Mouse (Mus musculus) lung, postnatal 0 days (tissue): ENCODE data around the gene Ttc13. TPM values are rescaled to one million over a fixed set of nuclear protein-coding genes. Genes with fewer than 3 reads are reported as not detected.

ENCODE experiments used
- ATAC-seq: fragments of 200-750 bp; cut with Nextera tagmentation; 2 replicates; pipeline ENCODE4 v1.8.0; 2017; ENCODE audit warnings: moderate library complexity
- DNase-seq: peaks from one replicate; pipeline ENCODE4 v3.0.0-alpha.2; 2016; ENCODE audit warnings: low spot score
- H3K27ac ChIP-seq: fragments of 300-500 bp; sonication (generic); 2 replicates; pipeline ENCODE4 v1.5.1; 2014; ENCODE audit warnings: antibody characterized with exemption, mild to moderate bottlenecking, low read length, mixed read lengths
- H3K27me3 ChIP-seq: fragments of 300-500 bp; sonication (generic); replicated peaks from 2 replicates; pipeline ENCODE4 v1.6.1; 2014; ENCODE audit warnings: low read length, mixed read lengths; ENCODE audit not compliant: insufficient read depth
- H3K36me3 ChIP-seq: fragments of 300-500 bp; sonication (generic); 2 replicates; pipeline ENCODE4 v1.6.1; 2014; ENCODE audit warnings: low read length, mixed read lengths; ENCODE audit not compliant: insufficient read depth
- H3K4me1 ChIP-seq: fragments of 300-500 bp; sonication (generic); 2 replicates; pipeline ENCODE4 v1.6.1; 2014; ENCODE audit warnings: antibody characterized with exemption, low read depth, low read length, mixed read lengths; ENCODE audit not compliant: insufficient read depth
- H3K4me2 ChIP-seq: fragments of 300-500 bp; sonication (generic); replicated peaks from 2 replicates; pipeline ENCODE4 v1.6.1; 2014; ENCODE audit warnings: low read depth, mild to moderate bottlenecking, low read length, moderate library complexity, mixed read lengths
- H3K4me3 ChIP-seq: fragments of 300-500 bp; sonication (generic); 2 replicates; pipeline ENCODE4 v1.5.1; 2014; ENCODE audit warnings: low read depth, low read length
- H3K9ac ChIP-seq: fragments of 300-500 bp; sonication (generic); replicated peaks from 2 replicates; pipeline ENCODE4 v1.6.1; 2014; ENCODE audit warnings: low read depth, mild to moderate bottlenecking
- H3K9me3 ChIP-seq: fragments of 300-500 bp; sonication (generic); 2 replicates; pipeline ENCODE4 v1.6.1; 2016; ENCODE audit warnings: low read length, mixed read lengths
- CTCF ChIP-seq: IDR thresholded peaks from 2 replicates; pipeline ENCODE4 v1.5.1; 2016; ENCODE audit warnings: antibody characterized with exemption, mild to moderate bottlenecking
- EP300 ChIP-seq: IDR thresholded peaks from 2 replicates; pipeline ENCODE4 v1.6.1; 2016; ENCODE audit warnings: antibody characterized with exemption, mild to moderate bottlenecking, control low read depth
- whole genome bisulfite sequencing: fragments of 180-500 bp; shearing (Covaris S2); extraction: QIAGEN DNeasy Blood & Tissue Kit; methylation state at CpG from one replicate; pipeline ENCODE4 v1.1.7; 2014; 5-methylcytosine and 5-hydroxymethylcytosine counted together
- polyA plus RNA-seq: library from polyadenylated mRNA; unstranded; fragments of >200 nt; fragmentation: Nextera tagmentation; extraction: Ambion mirVana; gene quantifications from 2 replicates; pipeline ENCODE4 v1.2.1, GENCODE M21; 2015

Ttc13 gene
- polyA plus RNA-seq, 1 experiment from 2014 or later, result 30.7 TPM

DNA sequence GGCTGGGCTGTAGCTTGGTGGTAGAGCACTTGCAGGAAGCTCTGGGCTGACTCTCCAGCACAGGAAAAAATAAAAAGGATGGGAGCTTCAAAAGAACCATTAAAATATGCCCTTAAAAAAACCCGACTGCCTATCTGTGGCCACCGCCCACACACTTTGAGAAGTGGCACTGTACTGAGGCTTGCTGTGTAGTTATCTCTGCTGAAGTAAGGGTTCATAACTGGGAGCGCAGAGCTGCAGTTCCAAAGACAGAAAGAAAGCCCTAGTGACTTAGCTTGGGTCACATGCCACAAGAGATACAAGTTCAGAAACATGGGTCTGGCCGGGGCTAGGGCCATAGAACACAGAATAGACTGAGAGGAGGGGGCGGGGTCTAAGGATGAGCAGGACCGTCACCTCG, 63.8 kb downstream of the Ttc13 start:
- peaks cover 38% of the 10 kb centered on the region; the same call in 1 of the 2 replicates for H3K4me1 ChIP-seq
- no peak overlapping the region for H3K4me3 ChIP-seq
- WGBS, result 65% methylated on average over 7 of the region's 7 CpGs
- DNase-seq (no peak), ATAC-seq (no peak)
- TF ChIP-seq CTCF, result no peak
- no peak for TF ChIP-seq EP300
- no peak overlapping the region for H3K9ac ChIP-seq
- no peak overlapping the region for H3K4me2 ChIP-seq
- H3K27ac ChIP-seq, result no peak overlapping the region
- H3K27me3 ChIP-seq, result no peaks in the 10 kb centered on the region
- no peaks in the 10 kb centered on the region for H3K9me3 ChIP-seq
- no peaks in the 10 kb centered on the region for H3K36me3 ChIP-seq

DNA sequence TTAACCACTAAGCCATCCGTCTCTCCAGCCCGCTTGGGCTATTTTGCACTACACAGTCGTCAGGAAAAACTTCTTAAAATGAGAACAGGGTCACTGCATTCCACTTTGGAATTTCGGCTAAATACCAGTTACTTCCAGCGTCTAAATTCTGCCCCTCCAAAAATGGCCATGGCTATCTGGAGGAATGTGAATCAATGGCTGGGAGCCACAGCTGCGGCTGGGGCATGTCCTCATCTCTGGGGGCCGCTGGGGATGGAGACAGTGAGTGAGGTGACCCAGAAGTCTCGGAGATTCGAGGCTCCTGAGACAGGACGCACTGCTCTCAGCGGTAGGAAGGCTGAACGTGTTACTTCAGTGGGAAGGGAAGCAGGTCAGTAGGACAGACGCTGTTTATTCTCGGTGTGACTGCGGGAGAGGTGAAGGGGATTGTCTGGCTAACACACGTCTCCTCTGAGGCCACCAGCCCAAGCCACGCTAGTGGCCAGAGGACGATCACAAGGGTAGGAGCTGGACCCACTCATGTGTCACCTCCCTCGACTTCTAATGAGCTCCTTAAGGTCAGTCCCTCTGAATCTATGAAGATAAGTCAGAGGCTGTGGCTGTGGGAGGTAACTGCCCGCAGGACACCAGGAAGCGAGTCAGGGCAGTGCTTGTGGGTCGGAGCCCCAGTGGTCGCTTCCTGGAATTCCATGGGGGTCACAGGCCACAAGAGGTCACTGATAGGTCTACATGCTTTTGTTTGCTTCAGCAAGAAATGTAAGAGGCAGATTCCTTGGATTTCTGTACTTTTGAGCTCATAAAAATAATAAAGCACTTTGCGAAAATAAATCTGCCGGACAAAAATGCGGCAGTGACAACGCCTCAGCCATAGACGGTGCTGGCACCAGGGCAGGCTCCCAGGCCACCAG, 68.0 kb downstream of the Ttc13 start:
- Histone ChIP-seq H3K4me1 (peaks cover 31% of the 10 kb centered on the region; the same call in 1 of the 2 replicates), H3K9me3 (no peaks in the 10 kb centered on the region), H3K36me3 (peaks cover 9% of the 10 kb centered on the region; the same call in 1 of the 2 replicates), H3K27ac (peak overlapping the region; percentile 38), H3K27me3 (no peaks in the 10 kb centered on the region), H3K4me2 (no peak overlapping the region), H3K9ac (no peak overlapping the region), H3K4me3 (no peak overlapping the region)
- no peak for DNase-seq
- 54% methylated on average over 28 of the region's 28 CpGs for WGBS
- no peak for ATAC-seq
- TF ChIP-seq EP300, result no peak

DNA sequence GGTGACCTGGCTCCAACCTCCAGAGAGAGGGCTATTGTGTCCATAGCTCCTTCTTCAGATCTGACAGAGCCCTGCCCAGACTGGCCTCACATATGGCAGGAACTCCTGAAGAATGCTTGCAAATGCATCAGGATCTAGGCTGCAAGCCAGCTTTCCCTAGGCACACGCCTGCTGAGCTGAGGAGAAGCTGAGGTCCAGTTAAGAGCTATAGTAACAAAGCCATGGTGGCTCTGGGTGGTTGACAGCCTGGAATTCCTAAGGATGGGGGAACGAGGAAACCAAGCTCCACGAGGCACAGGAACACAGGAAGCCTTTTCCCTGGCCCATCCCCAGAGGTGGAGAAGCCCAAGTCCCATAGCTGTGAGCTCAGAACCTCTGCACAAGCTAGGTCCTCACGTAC, 69.2 kb downstream of the Ttc13 start:
- Histone ChIP-seq H3K4me1 (peaks cover 20% of the 10 kb centered on the region; the same call in 1 of the 2 replicates), H3K9ac (no peak overlapping the region), H3K27ac (peak overlapping the region; percentile 49; the same call in 1 of the 2 replicates), H3K36me3 (peaks cover 9% of the 10 kb centered on the region; the same call in 1 of the 2 replicates), H3K4me3 (no peak overlapping the region), H3K9me3 (no peaks in the 10 kb centered on the region), H3K4me2 (no peak overlapping the region), H3K27me3 (no peaks in the 10 kb centered on the region)
- DNase-seq, result peak; percentile 85
- 11% methylated on average over 4 of the region's 4 CpGs for WGBS
- ATAC-seq, result peak; percentile 81
- 0 out of 2 replicates have a peak, but pooled peaks have one; percentile 12 for TF ChIP-seq EP300
- no peak for TF ChIP-seq CTCF

DNA sequence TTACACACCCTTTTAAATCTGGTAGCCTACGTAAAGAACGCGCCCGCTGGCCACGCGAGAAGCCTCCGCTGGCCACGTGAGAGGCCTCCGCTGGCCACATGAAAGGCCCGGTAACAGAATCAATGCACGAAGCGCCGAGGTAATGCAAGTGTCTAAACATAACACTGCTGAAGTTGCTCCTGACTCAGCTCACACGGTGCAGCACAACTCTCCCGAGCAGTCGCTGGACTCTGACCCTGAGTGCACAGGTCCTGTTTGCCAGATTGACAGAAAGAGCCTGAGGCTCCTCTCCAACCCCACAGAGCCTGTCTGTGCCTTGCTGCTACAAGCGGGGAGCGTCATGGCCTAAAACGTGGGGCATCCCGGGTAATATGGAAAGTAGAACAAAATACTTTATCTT, 70.0 kb downstream of the Ttc13 start:
- Histone ChIP-seq H3K4me1 (peaks cover 19% of the 10 kb centered on the region; the same call in 1 of the 2 replicates), H3K36me3 (peaks cover 9% of the 10 kb centered on the region; the same call in 1 of the 2 replicates), H3K9me3 (no peaks in the 10 kb centered on the region), H3K27ac (0 out of 2 replicates have a peak overlapping the region, but pooled peaks have one; percentile 6), H3K4me2 (no peak overlapping the region), H3K4me3 (no peak overlapping the region), H3K9ac (no peak overlapping the region), H3K27me3 (no peaks in the 10 kb centered on the region)
- DNase-seq, result no peak
- no peak for ATAC-seq
- WGBS, result 86% methylated on average over 20 of the region's 20 CpGs
- TF ChIP-seq CTCF, result no peak
- TF ChIP-seq EP300, result no peak

DNA sequence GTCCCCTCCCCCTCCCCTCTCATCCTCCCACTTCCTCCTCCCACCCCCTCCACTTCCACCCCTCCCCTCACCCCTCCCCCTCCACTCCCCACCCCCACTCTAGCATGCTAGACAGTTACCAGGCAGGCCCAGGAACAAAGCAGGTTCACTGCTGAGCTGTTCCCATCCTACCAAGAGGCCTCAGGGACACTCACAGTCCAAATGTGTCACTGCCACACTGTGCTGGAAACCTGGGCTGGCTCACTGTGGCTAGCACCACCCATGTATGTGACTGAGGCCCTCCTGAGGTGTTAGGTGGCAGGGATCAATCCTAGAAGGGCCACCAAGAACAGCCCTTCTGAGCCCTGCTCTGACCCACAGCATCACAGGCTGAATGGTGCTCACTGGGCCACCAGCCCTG, 73.5 kb downstream of the Ttc13 start:
- H3K4me2 ChIP-seq, result no peak overlapping the region
- TF ChIP-seq EP300 (no peak), CTCF (no peak)
- no peak for ATAC-seq
- no peak overlapping the region for H3K27ac ChIP-seq
- no peak for DNase-seq
- no peak overlapping the region for H3K4me3 ChIP-seq
- H3K9me3 ChIP-seq, result no peaks in the 10 kb centered on the region
- no peaks in the 10 kb centered on the region for H3K27me3 ChIP-seq
- H3K4me1 ChIP-seq, result peaks cover 23% of the 10 kb centered on the region
- peaks cover 9% of the 10 kb centered on the region; the same call in 1 of the 2 replicates for H3K36me3 ChIP-seq
- H3K9ac ChIP-seq, result no peak overlapping the region

DNA sequence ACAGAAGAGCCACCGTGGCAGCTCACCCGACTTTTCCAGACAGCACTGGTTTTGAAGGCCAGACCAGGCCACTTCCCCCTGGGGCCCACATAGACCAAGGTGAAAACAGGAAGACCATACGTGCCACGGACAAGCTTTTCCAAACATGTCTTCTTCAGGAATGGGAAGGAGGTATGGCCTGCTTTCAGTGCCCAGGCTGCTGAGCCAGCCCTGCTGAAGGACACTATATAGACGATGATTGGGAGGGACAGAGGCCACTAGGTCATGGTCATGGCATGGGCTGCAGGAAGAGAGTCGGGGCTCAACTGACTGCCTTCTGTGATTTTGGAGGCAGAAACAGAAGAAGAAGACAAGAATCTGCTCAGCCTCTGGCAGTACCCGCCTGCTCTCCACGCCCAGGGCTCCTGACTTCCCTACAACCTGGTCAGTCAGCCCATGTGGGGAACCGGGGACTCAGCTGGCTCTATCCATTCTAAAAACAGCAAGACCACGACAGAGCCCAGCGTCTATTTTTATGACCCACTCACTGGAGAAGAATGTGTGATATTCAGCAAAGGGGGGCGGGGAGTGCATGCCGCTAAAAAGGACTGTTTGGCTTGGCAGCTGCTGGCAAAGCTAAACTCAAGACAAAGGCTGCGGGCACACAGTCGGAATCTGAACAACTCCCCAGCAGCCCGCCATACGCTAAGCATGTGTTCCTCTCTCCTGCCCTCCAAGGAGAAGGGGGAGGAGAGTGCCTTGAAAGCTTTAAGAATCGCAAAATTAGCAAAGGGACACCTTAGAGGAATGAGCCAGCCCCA, 78.0 kb downstream of the Ttc13 start:
- no peaks in the 10 kb centered on the region for H3K27me3 ChIP-seq
- 28% methylated on average over 16 of the region's 18 CpGs for WGBS
- H3K4me2 ChIP-seq, result peak overlapping the region; percentile 37
- TF ChIP-seq CTCF, result no peak
- TF ChIP-seq EP300, result peak; percentile 89
- no peak overlapping the region for H3K4me3 ChIP-seq
- DNase-seq (peak; percentile 94), ATAC-seq (peak; percentile 94)
- peaks cover 6% of the 10 kb centered on the region; the same call in 1 of the 2 replicates for H3K36me3 ChIP-seq
- H3K27ac ChIP-seq, result peak overlapping the region; percentile 79
- no peaks in the 10 kb centered on the region for H3K9me3 ChIP-seq
- no peak overlapping the region for H3K9ac ChIP-seq
- H3K4me1 ChIP-seq, result peaks cover 23% of the 10 kb centered on the region
